Mouse (Mus musculus) forebrain, embryonic 16.5 days (tissue): Measurements from ENCODE around the gene Gm10563. TPM values are rescaled to one million over a fixed set of nuclear protein-coding genes. Genes with fewer than 3 reads are reported as not detected.

Experiments used
- ATAC-seq: fragments of 200-750 bp; cut with Nextera tagmentation; 2 replicates; pipeline ENCODE4 v1.8.0; 2017; ENCODE audit warnings: mild to moderate bottlenecking, moderate library complexity
- H3K27ac ChIP-seq: fragments of 300-500 bp; sonication (generic); 2 replicates; pipeline ENCODE4 v1.5.1; 2014; ENCODE audit warnings: low read length, control low read depth
- H3K27me3 ChIP-seq: fragments of 300-500 bp; sonication (generic); replicated peaks from 2 replicates; pipeline ENCODE4 v1.6.1; 2014; ENCODE audit warnings: low read length; ENCODE audit not compliant: control insufficient read depth, insufficient read depth
- H3K36me3 ChIP-seq: fragments of 300-500 bp; sonication (generic); 2 replicates; pipeline ENCODE4 v1.6.1; 2014; ENCODE audit not compliant: control insufficient read depth, insufficient read depth
- H3K4me1 ChIP-seq: fragments of 300-500 bp; sonication (generic); replicated peaks from 2 replicates; pipeline ENCODE4 v1.6.1; 2014; ENCODE audit warnings: low read length; ENCODE audit not compliant: control insufficient read depth, insufficient read depth
- H3K4me2 ChIP-seq: fragments of 300-500 bp; sonication (generic); 2 replicates; pipeline ENCODE4 v1.6.1; 2014; ENCODE audit warnings: mild to moderate bottlenecking, low read length, control low read depth
- H3K4me3 ChIP-seq: fragments of 300-500 bp; sonication (generic); replicated peaks from 2 replicates; pipeline ENCODE4 v1.5.1; 2014; ENCODE audit warnings: mild to moderate bottlenecking, low read length, control low read depth
- H3K9ac ChIP-seq: fragments of 300-500 bp; sonication (generic); replicated peaks from 2 replicates; pipeline ENCODE4 v1.6.1; 2014; ENCODE audit warnings: low read depth, low read length, control low read depth
- H3K9me3 ChIP-seq: fragments of 300-500 bp; sonication (generic); 2 replicates; pipeline ENCODE4 v1.6.1; 2016; ENCODE audit warnings: low read length; ENCODE audit not compliant: control insufficient read depth
- WGBS: fragments of 180-500 bp; shearing (Covaris S2); extraction: QIAGEN DNeasy Blood & Tissue Kit; methylation state at CpG from one replicate; pipeline ENCODE4 v1.1.7; 2014; 5-methylcytosine and 5-hydroxymethylcytosine counted together
- polyA plus RNA-seq: library from polyadenylated mRNA; unstranded; fragments of >200 nt; fragmentation: Nextera tagmentation; extraction: Ambion mirVana; gene quantifications from 2 replicates; pipeline ENCODE4 v1.2.1, GENCODE M21; 2015

Gm10563 gene
- polyA plus RNA-seq, 1 experiment from 2014 or later = not detected

GRCm38 (mm10) chr4:155589356-155589755, 55.9 kb downstream of the Gm10563 start:
- Histone ChIP-seq H3K4me1 (no peaks in the 10 kb centered on the region), H3K27me3 (no peaks in the 10 kb centered on the region), H3K4me3 (no peak overlapping the region), H3K9ac (no peak overlapping the region), H3K27ac (no peak overlapping the region), H3K9me3 (no peaks in the 10 kb centered on the region), H3K4me2 (no peak overlapping the region), H3K36me3 (peaks cover 37% of the 10 kb centered on the region)
- no peak for ATAC-seq
- WGBS = 90% methylated on average over 5 of the region's 5 CpGs

GRCm38 (mm10) chr4:155582279-155582905, 62.8 kb downstream of the Gm10563 start:
- H3K36me3 ChIP-seq = peaks cover 29% of the 10 kb centered on the region

GRCm38 (mm10) chr4:155580420-155580819, 64.8 kb downstream of the Gm10563 start:
- Histone ChIP-seq H3K9me3 (no peaks in the 10 kb centered on the region), H3K4me2 (no peak overlapping the region), H3K27me3 (no peaks in the 10 kb centered on the region), H3K4me3 (no peak overlapping the region), H3K36me3 (peaks cover 21% of the 10 kb centered on the region), H3K27ac (no peak overlapping the region), H3K9ac (no peak overlapping the region), H3K4me1 (no peaks in the 10 kb centered on the region)
- WGBS = 29% methylated on average over 1 of the region's 1 CpGs
- ATAC-seq = no peak

More at GRCm38 (mm10) chr4:155582279-155582905, 62.8 kb downstream of the Gm10563 start:
- no peak overlapping the region for H3K27ac ChIP-seq
- H3K4me2 ChIP-seq = no peak overlapping the region
- no peaks in the 10 kb centered on the region for H3K4me1 ChIP-seq
- no peak overlapping the region for H3K9ac ChIP-seq
- no peak overlapping the region for H3K4me3 ChIP-seq
- 92% methylated on average over 6 of the region's 6 CpGs for WGBS
- no peaks in the 10 kb centered on the region for H3K9me3 ChIP-seq
- H3K27me3 ChIP-seq = no peaks in the 10 kb centered on the region
- ATAC-seq = no peak

- WGBS = 89% methylated on average over 7 of the region's 7 CpGs
- peaks cover 5% of the 10 kb centered on the region for H3K36me3 ChIP-seq
- no peak for ATAC-seq
These were observed 66.7 kb downstream of the Gm10563 start for GRCm38 (mm10) chr4:155578336-155579125.

GRCm38 (mm10) chr4:155577741-155578140, 67.5 kb downstream of the Gm10563 start:
- Histone ChIP-seq H3K27ac (no peak overlapping the region), H3K4me2 (no peak overlapping the region), H3K9ac (no peak overlapping the region), H3K9me3 (no peaks in the 10 kb centered on the region), H3K27me3 (no peaks in the 10 kb centered on the region), H3K36me3 (peaks cover 3% of the 10 kb centered on the region), H3K4me1 (no peaks in the 10 kb centered on the region), H3K4me3 (no peak overlapping the region)
- no peak for ATAC-seq
- WGBS = 88% methylated on average over 5 of the region's 5 CpGs

More at GRCm38 (mm10) chr4:155578336-155579125, 66.7 kb downstream of the Gm10563 start:
- Histone ChIP-seq H3K27me3 (no peaks in the 10 kb centered on the region), H3K9me3 (no peaks in the 10 kb centered on the region), H3K27ac (no peak overlapping the region), H3K4me1 (no peaks in the 10 kb centered on the region), H3K4me3 (no peak overlapping the region), H3K4me2 (no peak overlapping the region), H3K9ac (no peak overlapping the region)

GRCm38 (mm10) chr4:155577132-155577531, 68.1 kb downstream of the Gm10563 start:
- Histone ChIP-seq H3K9me3 (no peaks in the 10 kb centered on the region), H3K4me1 (no peaks in the 10 kb centered on the region), H3K4me3 (no peak overlapping the region), H3K27ac (no peak overlapping the region), H3K36me3 (no peaks in the 10 kb centered on the region; the same call in 1 of the 2 replicates), H3K27me3 (no peaks in the 10 kb centered on the region), H3K9ac (no peak overlapping the region), H3K4me2 (no peak overlapping the region)
- WGBS = 93% methylated on average over 9 of the region's 9 CpGs
- no peak for ATAC-seq

- no peak for ATAC-seq
- H3K4me1 ChIP-seq = no peaks in the 10 kb centered on the region
- H3K27me3 ChIP-seq = no peaks in the 10 kb centered on the region
- H3K27ac ChIP-seq = no peak overlapping the region
- no peak overlapping the region for H3K9ac ChIP-seq
- H3K9me3 ChIP-seq = no peaks in the 10 kb centered on the region
- no peaks in the 10 kb centered on the region; the same call in 1 of the 2 replicates for H3K36me3 ChIP-seq
- no peak overlapping the region for H3K4me2 ChIP-seq
- WGBS = 89% methylated on average over 8 of the region's 8 CpGs
- H3K4me3 ChIP-seq = no peak overlapping the region
These were observed 69.7 kb downstream of the Gm10563 start for GRCm38 (mm10) chr4:155575521-155575920.

GRCm38 (mm10) chr4:155574931-155575330, 70.3 kb downstream of the Gm10563 start:
- no peak overlapping the region for H3K4me2 ChIP-seq
- no peaks in the 10 kb centered on the region for H3K27me3 ChIP-seq
- H3K4me3 ChIP-seq = no peak overlapping the region
- no peaks in the 10 kb centered on the region for H3K9me3 ChIP-seq
- no peaks in the 10 kb centered on the region; the same call in 1 of the 2 replicates for H3K36me3 ChIP-seq
- no peak for ATAC-seq
- no peak overlapping the region for H3K9ac ChIP-seq
- H3K27ac ChIP-seq = no peak overlapping the region
- no peaks in the 10 kb centered on the region for H3K4me1 ChIP-seq
- WGBS = 92% methylated on average over 11 of the region's 11 CpGs

GRCm38 (mm10) chr4:155573876-155574275, 71.3 kb downstream of the Gm10563 start:
- no peaks in the 10 kb centered on the region for H3K9me3 ChIP-seq
- 97% methylated on average over 9 of the region's 9 CpGs for WGBS

More at GRCm38 (mm10) chr4:155573876-155574275, 71.3 kb downstream of the Gm10563 start:
- H3K4me1 ChIP-seq = no peaks in the 10 kb centered on the region
- no peaks in the 10 kb centered on the region for H3K27me3 ChIP-seq
- no peaks in the 10 kb centered on the region; the same call in 1 of the 2 replicates for H3K36me3 ChIP-seq
- no peak for ATAC-seq
- no peak overlapping the region for H3K9ac ChIP-seq
- H3K4me3 ChIP-seq = no peak overlapping the region
- H3K27ac ChIP-seq = no peak overlapping the region
- no peak overlapping the region for H3K4me2 ChIP-seq
